Mouse (Mus musculus) liver, postnatal 0 days (tissue): ENCODE results near the gene Qtrt2. TPM values are rescaled to one million over a fixed set of nuclear protein-coding genes. Genes with fewer than 3 reads are reported as not detected.
A peak's percentile ranks its signal among the peaks of the same experiment; 100 is the strongest.

Experiments
- ATAC-seq: fragments of 200-750 bp; cut with Nextera tagmentation; 2 replicates; pipeline ENCODE4 v1.8.0; 2017; ENCODE audit warnings: mild to moderate bottlenecking, moderate library complexity
- DNase-seq: peaks from one replicate; pipeline ENCODE4 v3.0.0-alpha.2; 2016
- H3K27ac ChIP-seq: fragments of 300-500 bp; sonication (generic); 2 replicates; pipeline ENCODE4 v1.5.1; 2014; ENCODE audit warnings: antibody characterized with exemption, moderate library complexity, mild to moderate bottlenecking, low read depth
- H3K27me3 ChIP-seq: fragments of 300-500 bp; sonication (generic); 2 replicates; pipeline ENCODE4 v1.6.1; 2014; ENCODE audit warnings: low read length, control low read depth, mixed read lengths; ENCODE audit not compliant: insufficient read depth
- H3K36me3 ChIP-seq: fragments of 300-500 bp; sonication (generic); replicated peaks from 2 replicates; pipeline ENCODE4 v1.6.1; 2014; ENCODE audit warnings: mild to moderate bottlenecking, control low read depth, low read length, moderate library complexity, mixed read lengths; ENCODE audit not compliant: insufficient read depth
- H3K4me1 ChIP-seq: fragments of 300-500 bp; sonication (generic); 2 replicates; pipeline ENCODE4 v1.6.1; 2014; ENCODE audit warnings: antibody characterized with exemption, mild to moderate bottlenecking, control low read depth; ENCODE audit not compliant: insufficient read depth
- H3K4me2 ChIP-seq: fragments of 300-500 bp; sonication (generic); 2 replicates; pipeline ENCODE4 v1.6.1; 2014; ENCODE audit warnings: low read depth, mild to moderate bottlenecking, low read length, moderate library complexity, mixed read lengths
- H3K4me3 ChIP-seq: fragments of 300-500 bp; sonication (generic); 2 replicates; pipeline ENCODE4 v1.5.1; 2014; ENCODE audit warnings: low read depth, low read length
- H3K9ac ChIP-seq: fragments of 300-500 bp; sonication (generic); replicated peaks from 2 replicates; pipeline ENCODE4 v1.6.1; 2014; ENCODE audit warnings: mild to moderate bottlenecking, moderate library complexity
- H3K9me3 ChIP-seq: fragments of 300-500 bp; sonication (generic); 2 replicates; pipeline ENCODE4 v1.6.1; 2016; ENCODE audit warnings: mild to moderate bottlenecking, control low read depth, low read length, mixed read lengths
- CTCF ChIP-seq: sonication (generic); IDR thresholded peaks from 2 replicates; pipeline ENCODE4 v1.5.1; 2016; ENCODE audit warnings: antibody characterized with exemption, low read depth
- EP300 ChIP-seq: IDR thresholded peaks from 2 replicates; pipeline ENCODE4 v1.6.1; 2016; ENCODE audit warnings: antibody characterized with exemption, low read depth, mild to moderate bottlenecking
- WGBS: fragments of 180-500 bp; shearing (Covaris S2); extraction: QIAGEN DNeasy Blood & Tissue Kit; methylation state at CpG from one replicate; pipeline ENCODE4 v1.1.7; 2014; ENCODE audit not compliant: insufficient replicate concordance; 5-methylcytosine and 5-hydroxymethylcytosine counted together
- polyA plus RNA-seq: library from polyadenylated mRNA; unstranded; fragments of >200 nt; fragmentation: Nextera tagmentation; extraction: Ambion mirVana; gene quantifications from 2 replicates; pipeline ENCODE4 v1.2.1, GENCODE M21; 2015

Gene Qtrt2
- polyA plus RNA-seq, 1 experiment from 2014 or later: 4.7 TPM

GRCm38 (mm10) chr16:43918867-43919266, 7.7 kb downstream of the Qtrt2 start:
- no peak for DNase-seq
- WGBS: 55% methylated on average over 3 of the region's 3 CpGs
- Histone ChIP-seq H3K4me2 (no peak overlapping the region), H3K27ac (no peak overlapping the region), H3K27me3 (no peaks in the 10 kb centered on the region), H3K9me3 (no peaks in the 10 kb centered on the region), H3K4me1 (no peaks in the 10 kb centered on the region), H3K9ac (no peak overlapping the region), H3K4me3 (no peak overlapping the region), H3K36me3 (no peaks in the 10 kb centered on the region; the same call in 1 of the 2 replicates)
- TF ChIP-seq CTCF (no peak), EP300 (no peak)
- no peak for ATAC-seq

GRCm38 (mm10) chr16:43908881-43909280, 17.7 kb downstream of the Qtrt2 start:
- 80% methylated on average over 2 of the region's 2 CpGs for WGBS
- DNase-seq: no peak

GRCm38 (mm10) chr16:43900571-43900970, 26.0 kb downstream of the Qtrt2 start:
- H3K4me1 ChIP-seq: no peaks in the 10 kb centered on the region
- H3K27me3 ChIP-seq: no peaks in the 10 kb centered on the region
- H3K4me3 ChIP-seq: no peak overlapping the region
- no peaks in the 10 kb centered on the region for H3K9me3 ChIP-seq
- ATAC-seq (no peak), DNase-seq (no peak)
- H3K36me3 ChIP-seq: peaks cover 7% of the 10 kb centered on the region; the same call in 1 of the 2 replicates
- H3K4me2 ChIP-seq: no peak overlapping the region
- no peak overlapping the region for H3K9ac ChIP-seq
- H3K27ac ChIP-seq: no peak overlapping the region
- TF ChIP-seq CTCF: no peak

More at GRCm38 (mm10) chr16:43908881-43909280, 17.7 kb downstream of the Qtrt2 start:
- Histone ChIP-seq H3K4me2 (no peak overlapping the region), H3K9me3 (no peaks in the 10 kb centered on the region), H3K27ac (no peak overlapping the region), H3K36me3 (peaks cover 5% of the 10 kb centered on the region), H3K4me1 (no peaks in the 10 kb centered on the region), H3K4me3 (no peak overlapping the region), H3K9ac (no peak overlapping the region), H3K27me3 (no peaks in the 10 kb centered on the region)
- peak; percentile 56 for TF ChIP-seq CTCF
- TF ChIP-seq EP300: no peak
- ATAC-seq: no peak

- no peaks in the 10 kb centered on the region for H3K4me1 ChIP-seq
- TF ChIP-seq CTCF: no peak
- no peak for TF ChIP-seq EP300
- H3K4me3 ChIP-seq: no peak overlapping the region
- 51% methylated on average over 4 of the region's 4 CpGs for WGBS
- no peak overlapping the region for H3K27ac ChIP-seq
- no peaks in the 10 kb centered on the region for H3K9me3 ChIP-seq
- no peaks in the 10 kb centered on the region for H3K27me3 ChIP-seq
- peaks cover 6% of the 10 kb centered on the region; the same call in 1 of the 2 replicates for H3K36me3 ChIP-seq
- DNase-seq (no peak), ATAC-seq (no peak)
- no peak overlapping the region for H3K9ac ChIP-seq
- no peak overlapping the region for H3K4me2 ChIP-seq
These were observed 26.5 kb downstream of the Qtrt2 start for GRCm38 (mm10) chr16:43900138-43900537.

GRCm38 (mm10) chr16:43894501-43894900, 32.1 kb downstream of the Qtrt2 start:
- DNase-seq (no peak), ATAC-seq (no peak)
- Histone ChIP-seq H3K36me3 (no peaks in the 10 kb centered on the region), H3K4me3 (no peak overlapping the region), H3K9ac (no peak overlapping the region), H3K27ac (no peak overlapping the region), H3K27me3 (no peaks in the 10 kb centered on the region), H3K4me1 (peaks cover 5% of the 10 kb centered on the region), H3K9me3 (no peaks in the 10 kb centered on the region), H3K4me2 (no peak overlapping the region)
- 83% methylated on average over 8 of the region's 8 CpGs for WGBS
- no peak for TF ChIP-seq EP300
- TF ChIP-seq CTCF: no peak

GRCm38 (mm10) chr16:43890747-43891336, 35.8 kb downstream of the Qtrt2 start:
- 56% methylated on average over 4 of the region's 4 CpGs for WGBS
- Histone ChIP-seq H3K36me3 (no peaks in the 10 kb centered on the region), H3K9ac (no peak overlapping the region), H3K9me3 (no peaks in the 10 kb centered on the region), H3K27me3 (no peaks in the 10 kb centered on the region), H3K4me3 (no peak overlapping the region), H3K27ac (no peak overlapping the region), H3K4me1 (peaks cover 11% of the 10 kb centered on the region), H3K4me2 (peak overlapping the region; percentile 88)
- no peak for ATAC-seq
- TF ChIP-seq CTCF: no peak
- no peak for TF ChIP-seq EP300
- DNase-seq: no peak

- Histone ChIP-seq H3K4me2 (peak overlapping the region; percentile 88), H3K9ac (peak overlapping the region; percentile 71), H3K4me1 (peaks cover 11% of the 10 kb centered on the region), H3K4me3 (peak overlapping the region; percentile 74), H3K9me3 (no peaks in the 10 kb centered on the region), H3K27ac (peak overlapping the region; percentile 70), H3K27me3 (no peaks in the 10 kb centered on the region), H3K36me3 (no peaks in the 10 kb centered on the region)
- peak; percentile 93 for ATAC-seq
- TF ChIP-seq CTCF (peak; percentile 65), EP300 (no peak)
- WGBS: 0% methylated on average over 9 of the region's 9 CpGs
- no peak for DNase-seq
These were observed 36.6 kb downstream of the Qtrt2 start for GRCm38 (mm10) chr16:43890005-43890336.
